Mouse (Mus musculus): Measurements from ENCODE around the gene Tnnc1. TPM values are rescaled to one million over a fixed set of nuclear protein-coding genes. Genes with fewer than 3 reads are reported as not detected.

The Tnnc1 gene
- polyA plus RNA-seq, 1 experiment from 2014 or later = 8.9 TPM

GRCm38 (mm10) chr14:31166827-31167226 is 41.3 kb upstream of the Tnnc1 start:
- H3K4me2 ChIP-seq (replicated peaks; ENCODE audit: low read depth, low read length) = no peak overlapping the region
- peaks cover 14% of the 10 kb centered on the region; the same call in 1 of the 2 replicates for H3K36me3 ChIP-seq (ENCODE audit: control insufficient read depth, insufficient read depth, low read length)
- no peak overlapping the region for H3K9ac ChIP-seq (ENCODE audit: low read depth, low read length)
- no peaks in the 10 kb centered on the region for H3K9me3 ChIP-seq (ENCODE audit: control insufficient read depth, low read length)
- no peaks in the 10 kb centered on the region for H3K4me1 ChIP-seq (replicated peaks; ENCODE audit: control insufficient read depth, insufficient read depth, low read length)
- WGBS = 78% methylated on average over 9 of the region's 9 CpGs
- H3K27ac ChIP-seq (ENCODE audit: low read depth, low read length) = no peak overlapping the region
- no peak for DNase-seq (ENCODE audit: low spot score)
- no peak for ATAC-seq (ENCODE audit: low FRiP score)
- no peaks in the 10 kb centered on the region for H3K27me3 ChIP-seq (ENCODE audit: control insufficient read depth, insufficient read depth, low read length)
- no peak overlapping the region for H3K4me3 ChIP-seq (ENCODE audit: low read depth, low read length)

GRCm38 (mm10) chr14:31168425-31168824 is 39.7 kb upstream of the Tnnc1 start, which contains the start of gene Stab1:
Gene Stab1, minus strand, starts transcription at chr14:31168641.
- DNase-seq (ENCODE audit: low spot score) = no peak
- H3K9ac ChIP-seq (ENCODE audit: low read depth, low read length) = peak within 1 kb of the TSS; percentile 7; the same call in 1 of the 2 replicates
- ATAC-seq (ENCODE audit: low FRiP score) = no peak
- H3K27ac ChIP-seq (ENCODE audit: low read depth, low read length) = no peak within 1 kb of the TSS
- 66% methylated on average over 10 of the region's 10 CpGs for WGBS
- H3K4me2 ChIP-seq (replicated peaks; ENCODE audit: low read depth, low read length) = peak within 1 kb of the TSS; percentile 5; the same call in 1 of the 2 replicates
- no peaks in the 10 kb centered on the region for H3K27me3 ChIP-seq (ENCODE audit: control insufficient read depth, insufficient read depth, low read length)
- 0 out of 2 replicates have a peak within 1 kb of the TSS, but pooled peaks have one; percentile 0 for H3K4me3 ChIP-seq (ENCODE audit: low read depth, low read length)
- no peaks in the 10 kb centered on the region for H3K9me3 ChIP-seq (ENCODE audit: control insufficient read depth, low read length)
- peaks cover 23% of the 10 kb centered on the region for H3K36me3 ChIP-seq (ENCODE audit: control insufficient read depth, insufficient read depth, low read length)
- no peaks in the 10 kb centered on the region for H3K4me1 ChIP-seq (replicated peaks; ENCODE audit: control insufficient read depth, insufficient read depth, low read length)

GRCm38 (mm10) chr14:31169508-31169907 is 38.6 kb upstream of the Tnnc1 start:
- H3K27ac ChIP-seq (ENCODE audit: low read depth, low read length) = no peak overlapping the region
- 89% methylated on average over 6 of the region's 6 CpGs for WGBS
- H3K4me2 ChIP-seq (replicated peaks; ENCODE audit: low read depth, low read length) = no peak overlapping the region
- no peak for DNase-seq (ENCODE audit: low spot score)
- ATAC-seq (ENCODE audit: low FRiP score) = no peak
- no peaks in the 10 kb centered on the region for H3K4me1 ChIP-seq (replicated peaks; ENCODE audit: control insufficient read depth, insufficient read depth, low read length)
- no peaks in the 10 kb centered on the region for H3K9me3 ChIP-seq (ENCODE audit: control insufficient read depth, low read length)
- H3K4me3 ChIP-seq (ENCODE audit: low read depth, low read length) = no peak overlapping the region
- H3K27me3 ChIP-seq (ENCODE audit: control insufficient read depth, insufficient read depth, low read length) = no peaks in the 10 kb centered on the region
- no peak overlapping the region for H3K9ac ChIP-seq (ENCODE audit: low read depth, low read length)
- H3K36me3 ChIP-seq (ENCODE audit: control insufficient read depth, insufficient read depth, low read length) = peaks cover 30% of the 10 kb centered on the region

GRCm38 (mm10) chr14:31170963-31171362 is 37.1 kb upstream of the Tnnc1 start:
- Histone ChIP-seq H3K4me1 (replicated peaks; ENCODE audit: control insufficient read depth, insufficient read depth, low read length) (no peaks in the 10 kb centered on the region), H3K4me3 (ENCODE audit: low read depth, low read length) (no peak overlapping the region), H3K36me3 (ENCODE audit: control insufficient read depth, insufficient read depth, low read length) (peaks cover 40% of the 10 kb centered on the region), H3K27ac (ENCODE audit: low read depth, low read length) (no peak overlapping the region), H3K4me2 (replicated peaks; ENCODE audit: low read depth, low read length) (no peak overlapping the region), H3K9ac (ENCODE audit: low read depth, low read length) (no peak overlapping the region), H3K9me3 (ENCODE audit: control insufficient read depth, low read length) (no peaks in the 10 kb centered on the region), H3K27me3 (ENCODE audit: control insufficient read depth, insufficient read depth, low read length) (no peaks in the 10 kb centered on the region)
- no peak for DNase-seq (ENCODE audit: low spot score)
- 88% methylated on average over 13 of the region's 13 CpGs for WGBS
- ATAC-seq (ENCODE audit: low FRiP score) = no peak

- Histone ChIP-seq H3K27me3 (ENCODE audit: control insufficient read depth, insufficient read depth, low read length) (no peaks in the 10 kb centered on the region), H3K27ac (ENCODE audit: low read depth, low read length) (no peak overlapping the region), H3K9me3 (ENCODE audit: control insufficient read depth, low read length) (no peaks in the 10 kb centered on the region), H3K9ac (ENCODE audit: low read depth, low read length) (no peak overlapping the region), H3K4me3 (ENCODE audit: low read depth, low read length) (no peak overlapping the region), H3K4me1 (replicated peaks; ENCODE audit: control insufficient read depth, insufficient read depth, low read length) (no peaks in the 10 kb centered on the region), H3K36me3 (ENCODE audit: control insufficient read depth, insufficient read depth, low read length) (peaks cover 44% of the 10 kb centered on the region), H3K4me2 (replicated peaks; ENCODE audit: low read depth, low read length) (no peak overlapping the region)
- ATAC-seq (ENCODE audit: low FRiP score) (no peak), DNase-seq (ENCODE audit: low spot score) (no peak)
- WGBS = 90% methylated on average over 11 of the region's 11 CpGs
Measured at GRCm38 (mm10) chr14:31171386-31171785, 36.7 kb upstream of the Tnnc1 start.

GRCm38 (mm10) chr14:31171821-31172220 is 36.3 kb upstream of the Tnnc1 start:
- no peak overlapping the region for H3K4me2 ChIP-seq (replicated peaks; ENCODE audit: low read depth, low read length)
- no peaks in the 10 kb centered on the region for H3K9me3 ChIP-seq (ENCODE audit: control insufficient read depth, low read length)
- no peak overlapping the region for H3K4me3 ChIP-seq (ENCODE audit: low read depth, low read length)
- H3K9ac ChIP-seq (ENCODE audit: low read depth, low read length) = no peak overlapping the region
- no peak overlapping the region for H3K27ac ChIP-seq (ENCODE audit: low read depth, low read length)
- WGBS = 96% methylated on average over 15 of the region's 15 CpGs
- no peaks in the 10 kb centered on the region for H3K4me1 ChIP-seq (replicated peaks; ENCODE audit: control insufficient read depth, insufficient read depth, low read length)
- DNase-seq (ENCODE audit: low spot score) (no peak), ATAC-seq (ENCODE audit: low FRiP score) (no peak)
- H3K27me3 ChIP-seq (ENCODE audit: control insufficient read depth, insufficient read depth, low read length) = no peaks in the 10 kb centered on the region
- H3K36me3 ChIP-seq (ENCODE audit: control insufficient read depth, insufficient read depth, low read length) = peaks cover 48% of the 10 kb centered on the region

GRCm38 (mm10) chr14:31172781-31173455 is 35.2 kb upstream of the Tnnc1 start:
- Histone ChIP-seq H3K27me3 (ENCODE audit: control insufficient read depth, insufficient read depth, low read length) (no peaks in the 10 kb centered on the region), H3K27ac (ENCODE audit: low read depth, low read length) (no peak overlapping the region), H3K4me2 (replicated peaks; ENCODE audit: low read depth, low read length) (no peak overlapping the region), H3K9me3 (ENCODE audit: control insufficient read depth, low read length) (no peaks in the 10 kb centered on the region), H3K4me1 (replicated peaks; ENCODE audit: control insufficient read depth, insufficient read depth, low read length) (no peaks in the 10 kb centered on the region), H3K4me3 (ENCODE audit: low read depth, low read length) (no peak overlapping the region), H3K9ac (ENCODE audit: low read depth, low read length) (no peak overlapping the region), H3K36me3 (ENCODE audit: control insufficient read depth, insufficient read depth, low read length) (peaks cover 52% of the 10 kb centered on the region)
- ATAC-seq (ENCODE audit: low FRiP score) (no peak), DNase-seq (ENCODE audit: low spot score) (no peak)
- 90% methylated on average over 18 of the region's 18 CpGs for WGBS

GRCm38 (mm10) chr14:31173537-31173936 is 34.6 kb upstream of the Tnnc1 start:
- H3K9ac ChIP-seq (ENCODE audit: low read depth, low read length) = no peak overlapping the region
- H3K27me3 ChIP-seq (ENCODE audit: control insufficient read depth, insufficient read depth, low read length) = no peaks in the 10 kb centered on the region
- ATAC-seq (ENCODE audit: low FRiP score) (no peak), DNase-seq (ENCODE audit: low spot score) (no peak)
- no peak overlapping the region for H3K4me2 ChIP-seq (replicated peaks; ENCODE audit: low read depth, low read length)
- H3K9me3 ChIP-seq (ENCODE audit: control insufficient read depth, low read length) = no peaks in the 10 kb centered on the region
- no peaks in the 10 kb centered on the region for H3K4me1 ChIP-seq (replicated peaks; ENCODE audit: control insufficient read depth, insufficient read depth, low read length)
- peaks cover 52% of the 10 kb centered on the region for H3K36me3 ChIP-seq (ENCODE audit: control insufficient read depth, insufficient read depth, low read length)
- WGBS = 92% methylated on average over 7 of the region's 7 CpGs
- H3K27ac ChIP-seq (ENCODE audit: low read depth, low read length) = no peak overlapping the region
- no peak overlapping the region for H3K4me3 ChIP-seq (ENCODE audit: low read depth, low read length)

- Histone ChIP-seq H3K4me3 (ENCODE audit: low read depth, low read length) (no peak overlapping the region), H3K27me3 (ENCODE audit: control insufficient read depth, insufficient read depth, low read length) (no peaks in the 10 kb centered on the region), H3K9ac (ENCODE audit: low read depth, low read length) (no peak overlapping the region), H3K4me1 (replicated peaks; ENCODE audit: control insufficient read depth, insufficient read depth, low read length) (no peaks in the 10 kb centered on the region), H3K4me2 (replicated peaks; ENCODE audit: low read depth, low read length) (no peak overlapping the region), H3K36me3 (ENCODE audit: control insufficient read depth, insufficient read depth, low read length) (peaks cover 42% of the 10 kb centered on the region), H3K27ac (ENCODE audit: low read depth, low read length) (no peak overlapping the region), H3K9me3 (ENCODE audit: control insufficient read depth, low read length) (no peaks in the 10 kb centered on the region)
- DNase-seq (ENCODE audit: low spot score) = no peak
- 92% methylated on average over 16 of the region's 16 CpGs for WGBS
- ATAC-seq (ENCODE audit: low FRiP score) = no peak
Measured at GRCm38 (mm10) chr14:31177287-31177686, 30.8 kb upstream of the Tnnc1 start.
